Mouse (Mus musculus) bone marrow, adult 2 months (tissue): ENCODE data around the gene Fut4.

Experiments
- CTCF ChIP-seq: fragments of 200-500 bp; IDR thresholded peaks from 2 replicates; pipeline ENCODE4 v1.5.1; 2011; ENCODE audit warnings: low read length, control low read depth; ENCODE audit not compliant: control insufficient read depth, insufficient read depth
- POLR2A ChIP-seq: fragments of 200-500 bp; IDR thresholded peaks from 2 replicates; pipeline ENCODE4 v1.6.1; 2011; ENCODE audit warnings: low read depth, mild to moderate bottlenecking, control low read depth, low read length, borderline replicate concordance; ENCODE audit not compliant: control insufficient read depth

- no peak for TF ChIP-seq CTCF
- TF ChIP-seq POLR2A = no peak
These were observed 33.9 kb downstream of the Fut4 start for GRCm38 (mm10) chr9:14718332-14718691.
